Mouse (Mus musculus) midbrain, embryonic 14.5 days (tissue): ENCODE measurements at regions not wholly inside any gene's neighbourhood (a gene's known extent, or its start where the extent isn't known, plus 50 kb on each side); places are given as distances from the start of the nearest gene placed in this dataset.

Experiments
- ATAC-seq: fragments of 200-750 bp; cut with Nextera tagmentation; 2 replicates; pipeline ENCODE4 v1.8.0; 2017; ENCODE audit warnings: moderate number of reproducible peaks, moderate library complexity; ENCODE audit not compliant: low FRiP score, low TSS enrichment
- DNase-seq: peaks from one replicate; pipeline ENCODE4 v3.0.0-alpha.2; 2015
- H3K27ac ChIP-seq: fragments of 300-500 bp; sonication (generic); replicated peaks from 2 replicates; pipeline ENCODE4 v1.5.1; 2014; ENCODE audit warnings: mild to moderate bottlenecking, low read depth, low read length, moderate library complexity
- H3K27me3 ChIP-seq: fragments of 300-500 bp; sonication (generic); 2 replicates; pipeline ENCODE4 v1.6.1; 2014; ENCODE audit warnings: low read length, control low read depth, mixed read lengths; ENCODE audit not compliant: control insufficient read depth, insufficient read depth
- H3K36me3 ChIP-seq: fragments of 300-500 bp; sonication (generic); 2 replicates; pipeline ENCODE4 v1.6.1; 2014; ENCODE audit warnings: low read length, control low read depth; ENCODE audit not compliant: control insufficient read depth, insufficient read depth
- H3K4me1 ChIP-seq: fragments of 300-500 bp; sonication (generic); 2 replicates; pipeline ENCODE4 v1.6.1; 2014; ENCODE audit warnings: mild to moderate bottlenecking, antibody characterized with exemption, low read length, control low read depth; ENCODE audit not compliant: control insufficient read depth, insufficient read depth
- H3K4me2 ChIP-seq: fragments of 300-500 bp; sonication (generic); 2 replicates; pipeline ENCODE4 v1.6.1; 2014; ENCODE audit warnings: mild to moderate bottlenecking, low read length, moderate library complexity
- H3K4me3 ChIP-seq: fragments of 300-500 bp; sonication (generic); replicated peaks from 2 replicates; pipeline ENCODE4 v1.5.1; 2014; ENCODE audit warnings: low read depth, low read length
- H3K9ac ChIP-seq: fragments of 300-500 bp; sonication (generic); replicated peaks from 2 replicates; pipeline ENCODE4 v1.6.1; 2014; ENCODE audit warnings: mild to moderate bottlenecking, low read length, moderate library complexity
- H3K9me3 ChIP-seq: fragments of 300-500 bp; sonication (generic); 2 replicates; pipeline ENCODE4 v1.6.1; 2016; ENCODE audit warnings: low read length, control low read depth, mixed read lengths; ENCODE audit not compliant: control insufficient read depth
- WGBS: fragments of 180-500 bp; shearing (Covaris S2); extraction: QIAGEN DNeasy Blood & Tissue Kit; methylation state at CpG from one replicate; pipeline ENCODE4 v1.1.7; 2014; 5-methylcytosine and 5-hydroxymethylcytosine counted together

- H3K36me3 ChIP-seq, result no peaks in the 10 kb centered on the region
- H3K27ac ChIP-seq, result 0 out of 2 replicates have a peak overlapping the region, but pooled peaks have one; percentile 14
- H3K4me3 ChIP-seq, result no peak overlapping the region
- H3K4me2 ChIP-seq, result no peak overlapping the region
- no peaks in the 10 kb centered on the region for H3K4me1 ChIP-seq
- H3K27me3 ChIP-seq, result no peaks in the 10 kb centered on the region
- no peaks in the 10 kb centered on the region for H3K9me3 ChIP-seq
- ATAC-seq (no peak), DNase-seq (no peak)
- no peak overlapping the region for H3K9ac ChIP-seq
- 35% methylated on average over 3 of the region's 3 CpGs for WGBS
Measured at GRCm38 (mm10) chr1:169872865-169873264, 55.6 kb upstream of the Ccdc190 start.

DNA sequence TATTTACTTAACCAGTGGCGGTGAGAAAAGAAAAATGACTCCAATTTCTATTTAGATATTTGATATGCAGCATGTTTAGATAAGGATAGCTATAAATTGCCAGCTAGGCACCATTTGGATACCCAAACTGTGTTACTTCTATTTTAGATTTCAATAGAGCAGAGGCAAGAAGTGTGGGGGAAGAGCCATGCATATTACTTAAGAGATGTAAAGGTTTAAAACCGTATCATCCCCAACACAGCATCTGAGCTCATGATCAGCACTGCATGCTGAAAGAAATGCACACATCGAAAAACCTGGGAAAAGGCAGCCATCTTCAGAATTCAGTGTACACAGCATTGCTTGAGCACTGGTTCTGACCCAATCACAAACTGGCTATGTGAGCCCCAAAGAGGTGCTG lies 59.8 kb upstream of the Ccdc190 start:
- no peak for ATAC-seq
- H3K36me3 ChIP-seq, result no peaks in the 10 kb centered on the region
- no peaks in the 10 kb centered on the region for H3K27me3 ChIP-seq
- WGBS, result 89% methylated on average over 3 of the region's 3 CpGs
- no peaks in the 10 kb centered on the region for H3K9me3 ChIP-seq
- H3K9ac ChIP-seq, result no peak overlapping the region
- no peak overlapping the region for H3K4me3 ChIP-seq
- H3K4me1 ChIP-seq, result no peaks in the 10 kb centered on the region
- no peak overlapping the region for H3K4me2 ChIP-seq
- no peak overlapping the region for H3K27ac ChIP-seq
- no peak for DNase-seq

GRCm38 (mm10) chr1:169867453-169867852 lies 61.0 kb upstream of the Ccdc190 start:
- no peak overlapping the region for H3K4me2 ChIP-seq
- ATAC-seq (no peak), DNase-seq (no peak)
- H3K9me3 ChIP-seq, result no peaks in the 10 kb centered on the region
- H3K36me3 ChIP-seq, result no peaks in the 10 kb centered on the region
- no peak overlapping the region for H3K9ac ChIP-seq
- H3K27ac ChIP-seq, result no peak overlapping the region
- H3K4me1 ChIP-seq, result no peaks in the 10 kb centered on the region
- H3K27me3 ChIP-seq, result no peaks in the 10 kb centered on the region
- 77% methylated on average over 3 of the region's 3 CpGs for WGBS
- H3K4me3 ChIP-seq, result no peak overlapping the region

GRCm38 (mm10) chr1:169866840-169867239 lies 61.6 kb upstream of the Ccdc190 start:
- DNase-seq, result no peak
- Histone ChIP-seq H3K4me1 (no peaks in the 10 kb centered on the region), H3K4me2 (no peak overlapping the region), H3K27me3 (no peaks in the 10 kb centered on the region), H3K27ac (no peak overlapping the region), H3K9ac (no peak overlapping the region), H3K36me3 (no peaks in the 10 kb centered on the region), H3K9me3 (no peaks in the 10 kb centered on the region), H3K4me3 (no peak overlapping the region)
- 80% methylated on average over 6 of the region's 6 CpGs for WGBS
- ATAC-seq, result no peak

- H3K9ac ChIP-seq, result no peak overlapping the region
- no peak overlapping the region for H3K27ac ChIP-seq
- WGBS, result 91% methylated on average over 3 of the region's 3 CpGs
- ATAC-seq (no peak), DNase-seq (no peak)
- no peaks in the 10 kb centered on the region for H3K27me3 ChIP-seq
- no peak overlapping the region for H3K4me2 ChIP-seq
- H3K4me3 ChIP-seq, result no peak overlapping the region
- no peaks in the 10 kb centered on the region for H3K9me3 ChIP-seq
- H3K4me1 ChIP-seq, result no peaks in the 10 kb centered on the region
- H3K36me3 ChIP-seq, result no peaks in the 10 kb centered on the region
Measured at GRCm38 (mm10) chr1:169859041-169859440, 69.4 kb upstream of the Ccdc190 start.

GRCm38 (mm10) chr1:169851663-169852062 lies 76.8 kb upstream of the Ccdc190 start:
- 65% methylated on average over 4 of the region's 4 CpGs for WGBS
- no peaks in the 10 kb centered on the region for H3K36me3 ChIP-seq
- ATAC-seq, result no peak
- H3K4me1 ChIP-seq, result no peaks in the 10 kb centered on the region
- H3K4me2 ChIP-seq, result no peak overlapping the region
- H3K4me3 ChIP-seq, result no peak overlapping the region
- no peak overlapping the region for H3K27ac ChIP-seq
- DNase-seq, result no peak
- no peak overlapping the region for H3K9ac ChIP-seq
- H3K27me3 ChIP-seq, result no peaks in the 10 kb centered on the region
- no peaks in the 10 kb centered on the region for H3K9me3 ChIP-seq

GRCm38 (mm10) chr1:169848254-169849015 lies 80.0 kb upstream of the Ccdc190 start:
- DNase-seq, result peak; percentile 40
- ATAC-seq, result 0 out of 2 replicates have a peak, but pooled peaks have one; percentile 50
- H3K9me3 ChIP-seq, result no peaks in the 10 kb centered on the region

DNA sequence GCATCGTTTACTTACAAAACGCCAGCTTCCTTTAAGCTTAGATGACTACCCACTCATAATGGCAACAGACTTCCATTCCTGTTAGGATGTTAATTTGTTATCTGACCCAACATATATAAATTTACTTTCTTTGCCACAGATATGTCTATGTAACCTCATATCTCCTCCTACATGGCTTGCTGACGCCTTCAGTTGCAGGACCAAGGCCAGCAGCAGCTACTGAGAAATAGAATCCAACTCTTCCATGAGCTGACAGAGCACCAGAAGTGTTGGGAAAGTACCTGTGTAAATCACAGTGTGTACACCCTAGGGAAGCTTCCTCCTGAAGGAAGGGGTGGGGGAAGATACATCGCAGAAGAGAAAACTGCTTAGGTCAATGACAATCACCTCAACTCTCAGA lies 86.0 kb upstream of the Ccdc190 start:
- no peaks in the 10 kb centered on the region for H3K4me1 ChIP-seq
- H3K9ac ChIP-seq, result no peak overlapping the region
- DNase-seq, result no peak
- no peak overlapping the region for H3K4me3 ChIP-seq
- H3K9me3 ChIP-seq, result no peaks in the 10 kb centered on the region
- H3K36me3 ChIP-seq, result no peaks in the 10 kb centered on the region
- H3K27ac ChIP-seq, result no peak overlapping the region
- WGBS, result 89% methylated on average over 4 of the region's 4 CpGs
- ATAC-seq, result no peak
- H3K4me2 ChIP-seq, result no peak overlapping the region
- no peaks in the 10 kb centered on the region for H3K27me3 ChIP-seq

More at GRCm38 (mm10) chr1:169848254-169849015, 80.0 kb upstream of the Ccdc190 start:
- no peak overlapping the region for H3K27ac ChIP-seq
- H3K4me1 ChIP-seq, result no peaks in the 10 kb centered on the region
- no peak overlapping the region for H3K9ac ChIP-seq
- WGBS, result 60% methylated on average over 10 of the region's 10 CpGs
- H3K27me3 ChIP-seq, result no peaks in the 10 kb centered on the region
- no peak overlapping the region for H3K4me2 ChIP-seq
- H3K36me3 ChIP-seq, result no peaks in the 10 kb centered on the region
- H3K4me3 ChIP-seq, result no peak overlapping the region

DNA sequence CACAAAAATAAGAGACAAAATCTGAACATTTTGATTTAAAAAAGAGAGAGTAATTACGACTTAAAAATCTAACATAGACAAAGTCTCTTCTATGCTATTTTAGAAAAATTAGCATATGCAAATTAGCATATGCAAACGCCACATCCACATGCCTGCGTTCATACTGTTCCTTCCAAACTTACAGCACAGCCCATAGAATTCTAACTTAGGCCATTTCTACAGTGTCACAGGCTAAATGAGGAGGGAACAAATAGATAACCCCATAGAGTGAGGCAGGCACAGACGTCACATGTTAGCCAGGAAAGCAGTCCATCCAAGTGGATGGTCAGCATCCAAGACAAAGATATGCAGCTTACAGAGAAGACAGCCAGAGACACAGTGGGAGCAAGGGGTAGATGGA lies 87.5 kb upstream of the Ccdc190 start:
- Histone ChIP-seq H3K27ac (no peak overlapping the region), H3K27me3 (no peaks in the 10 kb centered on the region), H3K4me1 (no peaks in the 10 kb centered on the region), H3K9ac (no peak overlapping the region), H3K4me3 (no peak overlapping the region), H3K9me3 (no peaks in the 10 kb centered on the region), H3K36me3 (no peaks in the 10 kb centered on the region), H3K4me2 (no peak overlapping the region)
- 81% methylated on average over 4 of the region's 4 CpGs for WGBS
- DNase-seq (no peak), ATAC-seq (no peak)
